Mouse (Mus musculus) adrenal gland, postnatal 4 days (tissue): ENCODE results near the gene Rpf1. TPM values are rescaled to one million over a fixed set of nuclear protein-coding genes. Genes with fewer than 3 reads are reported as not detected.

Experiments
- DNase-seq, 2 experiments: peaks; one replicate each; pipeline ENCODE4 v3.0.0; 2021 to 2022; ENCODE audit warnings: low spot score in 2 of 2, mixed read lengths in 2 of 2
- total RNA-seq, 2 experiments: library from RNA; stranded (reverse); gene quantifications; 2 replicates each; pipeline ENCODE4 v1.2.3; 2021

The Rpf1 gene
- total RNA-seq, 2 experiments from 2014 or later, result 39.8 to 40.4 TPM

- DNase-seq, result no peak
Observed at GRCm38 (mm10) chr3:146500810-146501201, 20.4 kb downstream of the Rpf1 start.

- DNase-seq, result peak in 1 of 2 experiments; percentile 25
Observed at GRCm38 (mm10) chr3:146500003-146500809, 21.0 kb downstream of the Rpf1 start.

- DNase-seq, result peak; percentile 84 to 86
Observed at GRCm38 (mm10) chr3:146499431-146500002, 21.7 kb downstream of the Rpf1 start, which contains the start of the genes Spata1 and Gng5. Gene Spata1 (minus strand): TSS chr3:146499753. Gene Gng5 (plus strand): TSS chr3:146499807.

- no peak for DNase-seq
Observed at GRCm38 (mm10) chr3:146498989-146499388, 22.2 kb downstream of the Rpf1 start.

GRCm38 (mm10) chr3:146494941-146495340, 26.3 kb downstream of the Rpf1 start:
- DNase-seq, result no peak

GRCm38 (mm10) chr3:146486464-146486863, 34.8 kb downstream of the Rpf1 start:
- DNase-seq, result no peak

- DNase-seq, result no peak
Observed at GRCm38 (mm10) chr3:146482044-146482443, 39.2 kb downstream of the Rpf1 start.

- no peak for DNase-seq
Observed at GRCm38 (mm10) chr3:146474428-146474827, 46.8 kb downstream of the Rpf1 start.

- DNase-seq, result no peak
Observed at GRCm38 (mm10) chr3:146473741-146474140, 47.5 kb downstream of the Rpf1 start.

- no peak for DNase-seq
Observed at GRCm38 (mm10) chr3:146472657-146473056, 48.6 kb downstream of the Rpf1 start.

- DNase-seq, result no peak
Observed at GRCm38 (mm10) chr3:146469226-146469625, 52.0 kb downstream of the Rpf1 start.

GRCm38 (mm10) chr3:146462939-146463338, 58.3 kb downstream of the Rpf1 start:
- no peak for DNase-seq

Other genes with a start within 250 kb of the Rpf1 start
- 10 to 100 TPM; 15.5 to 19.5 TPM for gene Ssx2ip, start 116.8 kb downstream of the Rpf1 start, total RNA-seq
- 10 to 100 TPM; 16.9 to 21.7 TPM for gene Ctbs, start 71.6 kb downstream of the Rpf1 start, total RNA-seq
- gene Spata1, start 21.7 kb downstream of the Rpf1 start, total RNA-seq, result 1 to 10 TPM; 4.3 TPM
- 100 to 1,000 TPM; 218 to 228 TPM for gene Gng5, start 21.6 kb downstream of the Rpf1 start, total RNA-seq
- 10 to 100 TPM in 1 of 2 experiments, under 1 TPM in 1; 0.76 to 23.6 TPM for gene Uox, start 49.0 kb upstream of the Rpf1 start, total RNA-seq
- gene Dnase2b, start 94.2 kb upstream of the Rpf1 start, total RNA-seq, result under 1 TPM in 1 of 2 experiments, not detected in 1; 0.54 TPM
- gene 4930503B20Rik, start 129.9 kb upstream of the Rpf1 start, total RNA-seq, result not detected
- gene Samd13, start 164.2 kb upstream of the Rpf1 start, total RNA-seq, result 1 to 10 TPM; 1.5 TPM